Mouse (Mus musculus) kidney, embryonic 14.5 days (tissue): Measurements from ENCODE around the gene Tbx6. TPM values are rescaled to one million over a fixed set of nuclear protein-coding genes. Genes with fewer than 3 reads are reported as not detected.

Experiments used
- ATAC-seq: fragments of 200-750 bp; cut with Nextera tagmentation; 2 replicates; pipeline ENCODE4 v1.8.0; 2017; ENCODE audit warnings: moderate number of reproducible peaks, mild to moderate bottlenecking, moderate TSS enrichment, moderate library complexity; ENCODE audit not compliant: low FRiP score, low TSS enrichment
- H3K27ac ChIP-seq: fragments of 300-500 bp; sonication (generic); 2 replicates; pipeline ENCODE4 v1.5.1; 2014; ENCODE audit warnings: low read depth, mild to moderate bottlenecking, low read length, moderate library complexity, mixed read lengths
- H3K27me3 ChIP-seq: fragments of 300-500 bp; sonication (generic); 2 replicates; pipeline ENCODE4 v1.6.1; 2014; ENCODE audit warnings: mild to moderate bottlenecking, low read length; ENCODE audit not compliant: control insufficient read depth, insufficient read depth
- H3K36me3 ChIP-seq: fragments of 300-500 bp; sonication (generic); 2 replicates; pipeline ENCODE4 v1.6.1; 2014; ENCODE audit warnings: low read length, mixed read lengths; ENCODE audit not compliant: control insufficient read depth, insufficient read depth
- H3K4me1 ChIP-seq: fragments of 300-500 bp; sonication (generic); 2 replicates; pipeline ENCODE4 v1.6.1; 2014; ENCODE audit warnings: low read length, mixed read lengths; ENCODE audit not compliant: control insufficient read depth, insufficient read depth
- H3K4me2 ChIP-seq: fragments of 300-500 bp; sonication (generic); replicated peaks from 2 replicates; pipeline ENCODE4 v1.6.1; 2014; ENCODE audit warnings: low read depth, mild to moderate bottlenecking, low read length
- H3K4me3 ChIP-seq: fragments of 300-500 bp; sonication (generic); 2 replicates; pipeline ENCODE4 v1.5.1; 2014; ENCODE audit warnings: mild to moderate bottlenecking, low read length
- H3K9ac ChIP-seq: fragments of 300-500 bp; sonication (generic); 2 replicates; pipeline ENCODE4 v1.6.1; 2014; ENCODE audit warnings: low read depth, mild to moderate bottlenecking, low read length, moderate library complexity
- H3K9me3 ChIP-seq: fragments of 300-500 bp; sonication (generic); 2 replicates; pipeline ENCODE4 v1.6.1; 2016; ENCODE audit warnings: low read length; ENCODE audit not compliant: control insufficient read depth
- WGBS: fragments of 180-500 bp; shearing (Covaris S2); extraction: QIAGEN DNeasy Blood & Tissue Kit; methylation state at CpG from one replicate; pipeline ENCODE4 v1.1.7; 2014; 5-methylcytosine and 5-hydroxymethylcytosine counted together
- polyA plus RNA-seq: library from polyadenylated mRNA; unstranded; fragments of >200 nt; fragmentation: Nextera tagmentation; extraction: Ambion mirVana; gene quantifications from 2 replicates; pipeline ENCODE4 v1.2.1, GENCODE M21; 2014

Gene Tbx6
- polyA plus RNA-seq, 1 experiment from 2014 or later, result 0.24 TPM

GRCm38 (mm10) chr7:126801057-126801422, 19.8 kb downstream of the Tbx6 start:
- Histone ChIP-seq H3K9ac (0 out of 2 replicates have a peak overlapping the region, but pooled peaks have one; percentile 24), H3K4me1 (peaks cover 17% of the 10 kb centered on the region), H3K4me2 (no peak overlapping the region), H3K27ac (no peak overlapping the region), H3K27me3 (no peaks in the 10 kb centered on the region), H3K9me3 (no peaks in the 10 kb centered on the region), H3K36me3 (peaks cover 33% of the 10 kb centered on the region), H3K4me3 (no peak overlapping the region)
- ATAC-seq, result no peak
- 93% methylated on average over 16 of the region's 16 CpGs for WGBS

- Histone ChIP-seq H3K4me1 (peaks cover 13% of the 10 kb centered on the region), H3K4me2 (no peak overlapping the region), H3K27ac (no peak overlapping the region), H3K27me3 (no peaks in the 10 kb centered on the region), H3K9me3 (no peaks in the 10 kb centered on the region), H3K9ac (no peak overlapping the region), H3K36me3 (peaks cover 21% of the 10 kb centered on the region), H3K4me3 (no peak overlapping the region)
- WGBS, result 73% methylated on average over 11 of the region's 11 CpGs
- no peak for ATAC-seq
Observed at GRCm38 (mm10) chr7:126802134-126802889, 21.0 kb downstream of the Tbx6 start.

- H3K27ac ChIP-seq, result no peak overlapping the region
- ATAC-seq, result no peak
- H3K36me3 ChIP-seq, result peaks cover 16% of the 10 kb centered on the region
- H3K4me2 ChIP-seq, result no peak overlapping the region
- H3K9me3 ChIP-seq, result no peaks in the 10 kb centered on the region
- no peak overlapping the region for H3K4me3 ChIP-seq
- H3K4me1 ChIP-seq, result peaks cover 14% of the 10 kb centered on the region
- no peak overlapping the region for H3K9ac ChIP-seq
- no peaks in the 10 kb centered on the region for H3K27me3 ChIP-seq
- 91% methylated on average over 6 of the region's 6 CpGs for WGBS
Observed at GRCm38 (mm10) chr7:126803181-126803580, 21.9 kb downstream of the Tbx6 start.

GRCm38 (mm10) chr7:126803751-126804150, 22.5 kb downstream of the Tbx6 start:
- Histone ChIP-seq H3K9me3 (no peaks in the 10 kb centered on the region), H3K4me2 (no peak overlapping the region), H3K4me1 (peaks cover 16% of the 10 kb centered on the region), H3K36me3 (peaks cover 16% of the 10 kb centered on the region), H3K4me3 (no peak overlapping the region), H3K27me3 (no peaks in the 10 kb centered on the region), H3K9ac (no peak overlapping the region), H3K27ac (no peak overlapping the region)
- no peak for ATAC-seq

GRCm38 (mm10) chr7:126806956-126807355, 25.7 kb downstream of the Tbx6 start:
- no peak for ATAC-seq
- 79% methylated on average over 6 of the region's 6 CpGs for WGBS
- H3K36me3 ChIP-seq, result peaks cover 16% of the 10 kb centered on the region
- H3K4me3 ChIP-seq, result no peak overlapping the region
- no peaks in the 10 kb centered on the region for H3K9me3 ChIP-seq
- no peak overlapping the region for H3K9ac ChIP-seq
- no peaks in the 10 kb centered on the region for H3K27me3 ChIP-seq
- H3K4me2 ChIP-seq, result no peak overlapping the region
- H3K4me1 ChIP-seq, result peaks cover 12% of the 10 kb centered on the region
- H3K27ac ChIP-seq, result no peak overlapping the region

- Histone ChIP-seq H3K9me3 (no peaks in the 10 kb centered on the region), H3K4me2 (peak overlapping the region; percentile 81; the same call in 1 of the 2 replicates), H3K36me3 (peaks cover 15% of the 10 kb centered on the region), H3K27me3 (no peaks in the 10 kb centered on the region), H3K4me3 (peak overlapping the region; percentile 63; the same call in 1 of the 2 replicates), H3K27ac (no peak overlapping the region), H3K9ac (peak overlapping the region; percentile 74; the same call in 1 of the 2 replicates), H3K4me1 (peaks cover 12% of the 10 kb centered on the region)
- ATAC-seq, result no peak
- 67% methylated on average over 4 of the region's 4 CpGs for WGBS
Observed at GRCm38 (mm10) chr7:126807405-126807804, 26.1 kb downstream of the Tbx6 start.

- H3K9ac ChIP-seq, result peak overlapping the region; percentile 74
- H3K4me1 ChIP-seq, result peaks cover 12% of the 10 kb centered on the region
- no peaks in the 10 kb centered on the region for H3K9me3 ChIP-seq
- H3K4me2 ChIP-seq, result peak overlapping the region; percentile 81
- WGBS, result 1% methylated on average over 43 of the region's 43 CpGs
- peak overlapping the region; percentile 63 for H3K4me3 ChIP-seq
- peaks cover 7% of the 10 kb centered on the region for H3K36me3 ChIP-seq
- ATAC-seq, result peak; percentile 94
- H3K27me3 ChIP-seq, result no peaks in the 10 kb centered on the region
- H3K27ac ChIP-seq, result peak overlapping the region; percentile 61; the same call in 1 of the 2 replicates
Observed at GRCm38 (mm10) chr7:126808703-126809455, 27.6 kb downstream of the Tbx6 start.

GRCm38 (mm10) chr7:126809723-126810369, 28.6 kb downstream of the Tbx6 start:
- Histone ChIP-seq H3K4me2 (peak overlapping the region; percentile 81), H3K36me3 (peaks cover 6% of the 10 kb centered on the region), H3K27ac (no peak overlapping the region), H3K4me3 (peak overlapping the region; percentile 63; the same call in 1 of the 2 replicates), H3K4me1 (peaks cover 12% of the 10 kb centered on the region), H3K9ac (no peak overlapping the region), H3K27me3 (no peaks in the 10 kb centered on the region), H3K9me3 (no peaks in the 10 kb centered on the region)
- no peak for ATAC-seq
- 52% methylated on average over 5 of the region's 5 CpGs for WGBS
